Mouse (Mus musculus): Measurements from ENCODE around the gene Gpd1l.

Gene Gpd1l

GRCm38 (mm10) chr9:114933723-114934171 is at the start of gene Gpd1l:
TSS of gene Gpd1l (minus strand) at chr9:114933987.
- peak; percentile 98 for DNase-seq (ENCODE audit: low read depth, low spot score)

GRCm38 (mm10) chr9:114982689-114983360 is 49.0 kb upstream of the Gpd1l start, which contains the start of gene Rps27rt:
TSS of gene Rps27rt (minus strand) at chr9:114982739.
- DNase-seq (ENCODE audit: low read depth, low spot score): no peak

GRCm38 (mm10) chr9:114979969-114980368 is 46.2 kb upstream of the Gpd1l start:
- no peak for DNase-seq (ENCODE audit: low read depth, low spot score)

- peak; percentile 90 for DNase-seq (ENCODE audit: low read depth, low spot score)
Measured at GRCm38 (mm10) chr9:114978281-114979111, 44.7 kb upstream of the Gpd1l start, which contains the start of gene Osbpl10. TSS of gene Osbpl10 (plus strand) at chr9:114978569.

GRCm38 (mm10) chr9:114977461-114978280 is 43.9 kb upstream of the Gpd1l start:
- DNase-seq (ENCODE audit: low read depth, low spot score): no peak

GRCm38 (mm10) chr9:114966286-114966685 is 32.5 kb upstream of the Gpd1l start:
- DNase-seq (ENCODE audit: low read depth, low spot score): peak; percentile 82

- DNase-seq (ENCODE audit: low read depth, low spot score): no peak
Measured at GRCm38 (mm10) chr9:114964093-114964492, 30.3 kb upstream of the Gpd1l start.

- DNase-seq (ENCODE audit: low read depth, low spot score): no peak
Measured at GRCm38 (mm10) chr9:114960844-114961243, 27.1 kb upstream of the Gpd1l start.

- DNase-seq (ENCODE audit: low read depth, low spot score): no peak
Measured at GRCm38 (mm10) chr9:114960043-114960789, 26.4 kb upstream of the Gpd1l start.

- peak; percentile 73 for DNase-seq (ENCODE audit: low read depth, low spot score)
Measured at GRCm38 (mm10) chr9:114956945-114957344, 23.2 kb upstream of the Gpd1l start.

- peak; percentile 22 for DNase-seq (ENCODE audit: low read depth, low spot score)
Measured at GRCm38 (mm10) chr9:114955340-114955739, 21.6 kb upstream of the Gpd1l start.

GRCm38 (mm10) chr9:114952866-114953265 is 19.1 kb upstream of the Gpd1l start:
- DNase-seq (ENCODE audit: low read depth, low spot score): peak; percentile 79

- DNase-seq (ENCODE audit: low read depth, low spot score): no peak
Measured at GRCm38 (mm10) chr9:114948395-114948794, 14.6 kb upstream of the Gpd1l start.

- DNase-seq (ENCODE audit: low read depth, low spot score): peak; percentile 62
Measured at GRCm38 (mm10) chr9:114945576-114945975, 11.8 kb upstream of the Gpd1l start.

- no peak for DNase-seq (ENCODE audit: low read depth, low spot score)
Measured at GRCm38 (mm10) chr9:114944642-114945041, 10.9 kb upstream of the Gpd1l start.

GRCm38 (mm10) chr9:114936687-114937086 is 2.9 kb upstream of the Gpd1l start:
- DNase-seq (ENCODE audit: low read depth, low spot score): peak; percentile 54

- no peak for DNase-seq (ENCODE audit: low read depth, low spot score)
Measured at GRCm38 (mm10) chr9:114935321-114935720, 1.5 kb upstream of the Gpd1l start.

GRCm38 (mm10) chr9:114934231-114934630 is 444 bp upstream of the Gpd1l start:
- peak; percentile 83 for DNase-seq (ENCODE audit: low read depth, low spot score)

GRCm38 (mm10) chr9:114933037-114933722 is 607 bp downstream of the Gpd1l start:
- no peak for DNase-seq (ENCODE audit: low read depth, low spot score)

- DNase-seq (ENCODE audit: low read depth, low spot score): no peak
Measured at GRCm38 (mm10) chr9:114932607-114933006, 1.2 kb downstream of the Gpd1l start.
